Comparison of ENCODE assay signal across 9 mouse cellular contexts in genomic region chr5:147825375-147825969, GRCm38 (mm10). TPM values are rescaled to one million over a fixed set of nuclear protein-coding genes. Genes with fewer than 3 reads are reported as not detected.
DNase-seq lines count a peak whose midpoint lies in the region; ATAC-seq lines count a peak whose summit lies in the region.
"Had no signal": no experiment of that assay in that cellular context is flagged by ENCODE, and none has a peak within 500 bp of the region (broad histone marks: within the 10 kb centered on the region; RNA-seq: fewer than 3 reads in every experiment).

No protein-coding gene starts in this region.

- WGBS in embryonic facial prominence, embryonic 14.5 days: 42% methylated on average over 22 of the region's 22 CpGs

- intact Hi-C loops in heart, postnatal 25 days (cut with DNase I): loop anchor here (5.0 kb wide), 1 partner anchor 68 kb away; no protein-coding TSS in a partner anchor
- intact Hi-C loops in left cerebral cortex, postnatal 25 days (cut with DNase I): no loop called here

- peak; percentile 95 for DNase-seq in heart, adult 11 months
- no peak for DNase-seq in heart, postnatal 25 days (ENCODE audit: low spot score)
- DNase-seq in embryonic facial prominence, embryonic 14.5 days (ENCODE audit: low spot score): no peak
- DNase-seq in kidney, adult 11 months: peak; percentile 19
- DNase-seq in left cerebral cortex, postnatal 25 days (ENCODE audit: low spot score in 2 of 2): no peak
- DNase-seq in gastrocnemius, postnatal 4 days (ENCODE audit: low spot score in 2 of 2): no peak

- H3K4me3 ChIP-seq in embryonic facial prominence, embryonic 14.5 days (ENCODE audit: low read depth, low read length): no peak overlapping the region

- H3K27ac ChIP-seq in embryonic facial prominence, embryonic 14.5 days (replicated peaks; ENCODE audit: low read depth, low read length): no peak overlapping the region
- H3K27ac ChIP-seq: macrophage had no signal

- ATAC-seq in embryonic facial prominence, embryonic 14.5 days (ENCODE audit: low read depth): no peak
- ATAC-seq in megakaryocyte progenitor cell, adult 5-6 weeks (replicated peaks; ENCODE audit: poor library complexity): peak; percentile 85
- ATAC-seq in erythroblast, adult 5-6 weeks (replicated peaks; ENCODE audit: low FRiP score, poor library complexity, severe bottlenecking): no peak

- no peaks in the 10 kb centered on the region for H3K9me3 ChIP-seq in embryonic facial prominence, embryonic 14.5 days (ENCODE audit: control insufficient read depth, low read length)

- H3K4me1 ChIP-seq in embryonic facial prominence, embryonic 14.5 days (ENCODE audit: control insufficient read depth, insufficient read depth, low read length): peaks cover 13% of the 10 kb centered on the region; the same call in 1 of the 2 replicates

- H3K27me3 ChIP-seq in embryonic facial prominence, embryonic 14.5 days (replicated peaks; ENCODE audit: control insufficient read depth, insufficient read depth, low read length): no peaks in the 10 kb centered on the region

- no peaks in the 10 kb centered on the region for H3K36me3 ChIP-seq in embryonic facial prominence, embryonic 14.5 days (ENCODE audit: control insufficient read depth, insufficient read depth, low read length)

- H3K4me2 ChIP-seq in embryonic facial prominence, embryonic 14.5 days (ENCODE audit: low read depth, low read length): peak overlapping the region; percentile 26; the same call in 1 of the 2 replicates

- no peak overlapping the region for H3K9ac ChIP-seq in embryonic facial prominence, embryonic 14.5 days (ENCODE audit: low read depth, low read length)

RNA-seq across cellular contexts. Expression of gene Pomp, which starts 34.8 kb away (rescaled TPM):
- total RNA-seq in heart, postnatal 25 days (2021): 100 to 1,000 TPM; 129 to 142 TPM
- 459 and 481 TPM in 2 replicates for polyA plus RNA-seq in embryonic facial prominence, embryonic 14.5 days (2014; fragmentation: Nextera tagmentation; extraction: Ambion mirVana)
- 194 and 211 TPM in 2 replicates for total RNA-seq in megakaryocyte progenitor cell, adult 5-6 weeks (2015)
- 141 and 205 TPM in 2 replicates for total RNA-seq in megakaryocyte progenitor cell, adult 5-6 weeks (2017)
- total RNA-seq in left cerebral cortex, postnatal 25 days (2021): 100 to 1,000 TPM; 161 to 185 TPM
- total RNA-seq in erythroblast, adult 5-6 weeks (2015; ENCODE audit: low replicate concordance): 37.1 and 41.0 TPM in 2 replicates
- 23.3 and 23.4 TPM in 2 replicates for total RNA-seq in erythroblast, adult 5-6 weeks (2017; ENCODE audit: low replicate concordance)
- total RNA-seq in gastrocnemius, postnatal 4 days (2021): 100 to 1,000 TPM; 128 to 151 TPM

Comparison
In these comparisons a context has a peak if more than half of its experiments do, and no peak if none do; other contexts are left out.
1. DNase-seq: peak in heart, adult 11 months (single experiment) and kidney, adult 11 months (single experiment); none in heart, postnatal 25 days (single experiment), embryonic facial prominence, embryonic 14.5 days (single experiment), left cerebral cortex, postnatal 25 days (0 of 2) and gastrocnemius, postnatal 4 days (0 of 2).